Comparison of ENCODE assay signal across 16 mouse cellular contexts in genomic region chr10:96648161-96648561, GRCm38 (mm10). TPM values are rescaled to one million over a fixed set of nuclear protein-coding genes. Genes with fewer than 3 reads are reported as not detected.
A peak's percentile ranks its signal among the peaks of the same experiment; 100 is the strongest.
DNase-seq lines count a peak whose midpoint lies in the region; ATAC-seq lines count a peak whose summit lies in the region.
"Had no signal": no experiment of that assay in that cellular context is flagged by ENCODE, and none has a peak within 500 bp of the region (broad histone marks: within the 10 kb centered on the region; RNA-seq: fewer than 3 reads in every experiment).

No protein-coding gene starts in this region.

- H3K36me3 ChIP-seq in neural tube, embryonic 11.5 days (ENCODE audit: control insufficient read depth, insufficient read depth, low read length), result no peaks in the 10 kb centered on the region
- H3K36me3 ChIP-seq in neural tube, embryonic 15.5 days, result no peaks in the 10 kb centered on the region
- H3K36me3 ChIP-seq in intestine, embryonic 16.5 days (ENCODE audit: control insufficient read depth, insufficient read depth, low read length), result no peaks in the 10 kb centered on the region
- no peaks in the 10 kb centered on the region for H3K36me3 ChIP-seq in heart, embryonic 12.5 days
- H3K36me3 ChIP-seq: embryonic facial prominence, embryonic 12.5 days; heart, embryonic 13.5 days; liver, embryonic 13.5 days; midbrain, embryonic 12.5 days had no signal

- DNase-seq in cerebellum, postnatal 4 days (ENCODE audit: low spot score in 2 of 2), result no peak
- no peak for DNase-seq in neural tube, embryonic 11.5 days (ENCODE audit: low spot score)
- peak; percentile 73 for DNase-seq in cerebellum, adult 8-10 months
- DNase-seq: B cell, adult 2 months; gastrocnemius, adult 2 months; liver, embryonic 13.5 days; lung, postnatal 10 days; thymus, adult 2 months had no signal

- H3K27me3 ChIP-seq in neural tube, embryonic 11.5 days (ENCODE audit: control insufficient read depth, insufficient read depth, low read length), result no peaks in the 10 kb centered on the region
- H3K27me3 ChIP-seq in neural tube, embryonic 15.5 days (replicated peaks), result no peaks in the 10 kb centered on the region
- H3K27me3 ChIP-seq in intestine, embryonic 16.5 days (replicated peaks; ENCODE audit: control insufficient read depth, insufficient read depth, low read length), result no peaks in the 10 kb centered on the region
- H3K27me3 ChIP-seq in heart, embryonic 12.5 days (replicated peaks), result no peaks in the 10 kb centered on the region
- H3K27me3 ChIP-seq: embryonic facial prominence, embryonic 12.5 days; heart, embryonic 13.5 days; liver, embryonic 13.5 days; midbrain, embryonic 12.5 days had no signal

- peak; percentile 54 for ATAC-seq in cerebellum, adult (ENCODE audit: insufficient number of reproducible peaks, low FRiP score, low TSS enrichment)
- no peak for ATAC-seq in neural tube, embryonic 11.5 days (ENCODE audit: insufficient read depth, low FRiP score, low TSS enrichment)
- ATAC-seq in neural tube, embryonic 15.5 days (ENCODE audit: low FRiP score), result no peak
- ATAC-seq in inflammation-experienced regulatory T-cells, adult 6 months, result peak; percentile 68
- ATAC-seq in intestine, embryonic 16.5 days, result no peak
- ATAC-seq in heart, embryonic 12.5 days (ENCODE audit: insufficient number of reproducible peaks, low FRiP score), result no peak

- no peaks in the 10 kb centered on the region for H3K9me3 ChIP-seq in neural tube, embryonic 11.5 days (ENCODE audit: control insufficient read depth, low read length)
- no peaks in the 10 kb centered on the region for H3K9me3 ChIP-seq in neural tube, embryonic 15.5 days (replicated peaks)
- no peaks in the 10 kb centered on the region for H3K9me3 ChIP-seq in intestine, embryonic 16.5 days (ENCODE audit: control insufficient read depth, low read length)
- H3K9me3 ChIP-seq in heart, embryonic 12.5 days (replicated peaks), result no peaks in the 10 kb centered on the region
- H3K9me3 ChIP-seq: embryonic facial prominence, embryonic 12.5 days; heart, embryonic 13.5 days; liver, embryonic 13.5 days; midbrain, embryonic 12.5 days had no signal

- H3K4me3 ChIP-seq in neural tube, embryonic 11.5 days (ENCODE audit: low read depth, low read length), result no peak overlapping the region
- H3K4me3 ChIP-seq in neural tube, embryonic 15.5 days (replicated peaks), result no peak overlapping the region
- no peak overlapping the region for H3K4me3 ChIP-seq in intestine, embryonic 16.5 days (ENCODE audit: low read length)
- H3K4me3 ChIP-seq in heart, embryonic 12.5 days, result no peak overlapping the region
- H3K4me3 ChIP-seq: embryonic facial prominence, embryonic 12.5 days; gastrocnemius, adult 2 months; heart, embryonic 13.5 days; liver, embryonic 13.5 days; midbrain, embryonic 12.5 days had no signal

- WGBS in neural tube, embryonic 11.5 days, result 68% methylated on average over 3 of the region's 3 CpGs
- WGBS in neural tube, embryonic 15.5 days, result 46% methylated on average over 3 of the region's 3 CpGs
- 65% methylated on average over 3 of the region's 3 CpGs for WGBS in intestine, embryonic 16.5 days
- WGBS in heart, embryonic 12.5 days, result 40% methylated on average over 3 of the region's 3 CpGs

- H3K4me2 ChIP-seq in neural tube, embryonic 11.5 days (ENCODE audit: low read depth), result no peak overlapping the region
- no peak overlapping the region for H3K4me2 ChIP-seq in neural tube, embryonic 15.5 days
- H3K4me2 ChIP-seq in intestine, embryonic 16.5 days (ENCODE audit: low read depth, low read length), result no peak overlapping the region
- H3K4me2 ChIP-seq in heart, embryonic 12.5 days, result no peak overlapping the region
- H3K4me2 ChIP-seq: embryonic facial prominence, embryonic 12.5 days; heart, embryonic 13.5 days; liver, embryonic 13.5 days; midbrain, embryonic 12.5 days had no signal

- H3K9ac ChIP-seq in neural tube, embryonic 11.5 days (ENCODE audit: low read length), result no peak overlapping the region
- no peak overlapping the region for H3K9ac ChIP-seq in neural tube, embryonic 15.5 days (replicated peaks)
- H3K9ac ChIP-seq in intestine, embryonic 16.5 days (ENCODE audit: low read depth, low read length), result no peak overlapping the region
- H3K9ac ChIP-seq in heart, embryonic 12.5 days, result no peak overlapping the region
- H3K9ac ChIP-seq: embryonic facial prominence, embryonic 12.5 days; heart, embryonic 13.5 days; liver, embryonic 13.5 days; midbrain, embryonic 12.5 days had no signal

- H3K27ac ChIP-seq in neural tube, embryonic 11.5 days (ENCODE audit: low read depth, low read length), result peak overlapping the region; percentile 88; the same call in 1 of the 2 replicates
- H3K27ac ChIP-seq in neural tube, embryonic 15.5 days (replicated peaks), result no peak overlapping the region
- no peak overlapping the region for H3K27ac ChIP-seq in intestine, embryonic 16.5 days (ENCODE audit: low read length)
- H3K27ac ChIP-seq in heart, embryonic 12.5 days (ENCODE audit: poor library complexity, severe bottlenecking), result no peak overlapping the region
- H3K27ac ChIP-seq: embryonic facial prominence, embryonic 12.5 days; gastrocnemius, adult 2 months; heart, embryonic 13.5 days; liver, embryonic 13.5 days had no signal

- peaks cover 10% of the 10 kb centered on the region; the same call in 1 of the 2 replicates for H3K4me1 ChIP-seq in neural tube, embryonic 11.5 days (ENCODE audit: control insufficient read depth, insufficient read depth, low read length)
- H3K4me1 ChIP-seq in neural tube, embryonic 15.5 days, result peaks cover 13% of the 10 kb centered on the region
- peaks cover 11% of the 10 kb centered on the region for H3K4me1 ChIP-seq in intestine, embryonic 16.5 days (ENCODE audit: control insufficient read depth, insufficient read depth, low read length)
- H3K4me1 ChIP-seq in heart, embryonic 12.5 days (replicated peaks), result peaks cover 17% of the 10 kb centered on the region

RNA-seq across cellular contexts. Expression of gene Btg1, which starts 31.4 kb away (rescaled TPM):
- polyA plus RNA-seq in neural tube, embryonic 11.5 days (2014; fragmentation: Nextera tagmentation; extraction: Ambion mirVana), result 63.0 and 69.3 TPM in 2 replicates
- 36.2 and 41.6 TPM in 2 replicates for polyA plus RNA-seq in neural tube, embryonic 15.5 days (2015; fragmentation: Nextera tagmentation; extraction: Ambion mirVana)
- 100 to 1,000 TPM; 133 to 334 (median 288) TPM for polyA plus RNA-seq in inflammation-experienced regulatory T-cells, adult 6 months (2017; shearing (Covaris generic))
- polyA plus RNA-seq in intestine, embryonic 16.5 days (2015; fragmentation: Nextera tagmentation; extraction: Ambion mirVana), result 43.2 and 43.9 TPM in 2 replicates
- polyA plus RNA-seq in heart, embryonic 12.5 days (2016; fragmentation: Nextera tagmentation; extraction: Ambion mirVana), result 46.9 and 51.6 TPM in 2 replicates

Comparison
In these comparisons a context has a peak if more than half of its experiments do, and no peak if none do; other contexts are left out.
1. ATAC-seq: peak in cerebellum, adult (single experiment) and inflammation-experienced regulatory T-cells, adult 6 months (single experiment); none in neural tube, embryonic 11.5 days (single experiment), neural tube, embryonic 15.5 days (single experiment), intestine, embryonic 16.5 days (single experiment) and heart, embryonic 12.5 days (single experiment).